Mouse (Mus musculus) spleen, adult 2 months (tissue): ENCODE results near the gene Cadps. TPM values are rescaled to one million over a fixed set of nuclear protein-coding genes. Genes with fewer than 3 reads are reported as not detected.

Source experiments
- DNase-seq, 2 experiments: peaks; one replicate each; pipeline versions ENCODE4 v3.0.0 to v3.0.0-alpha.2; 2012 to 2021; ENCODE audit warnings: low spot score in 2 of 2, low read depth in 1 of 2
- H3K27ac ChIP-seq: fragments of 200-500 bp; 2 replicates; pipeline ENCODE4 v1.5.1; 2012; ENCODE audit warnings: low read length, inconsistent platforms; ENCODE audit not compliant: insufficient read depth
- H3K27me3 ChIP-seq: fragments of 200-500 bp; 2 replicates; pipeline ENCODE4 v1.6.1; 2012; ENCODE audit warnings: mild to moderate bottlenecking, moderate library complexity, low read length, inconsistent platforms; ENCODE audit not compliant: control insufficient read depth, insufficient read depth
- H3K36me3 ChIP-seq: fragments of 200-500 bp; 2 replicates; pipeline ENCODE4 v1.6.1; 2012; ENCODE audit warnings: mild to moderate bottlenecking, low read length, inconsistent platforms; ENCODE audit not compliant: control insufficient read depth, insufficient read depth
- H3K4me1 ChIP-seq: fragments of 200-500 bp; 2 replicates; pipeline ENCODE4 v1.6.1; 2011; ENCODE audit warnings: inconsistent platforms; ENCODE audit not compliant: control insufficient read depth, insufficient read depth, insufficient read length
- H3K4me3 ChIP-seq: fragments of 200-500 bp; 2 replicates; pipeline ENCODE4 v1.5.1; 2011; ENCODE audit warnings: mild to moderate bottlenecking, inconsistent platforms; ENCODE audit not compliant: insufficient read depth, insufficient read length; ENCODE audit errors: extremely low read depth
- CTCF ChIP-seq: fragments of 200-500 bp; IDR thresholded peaks from 2 replicates; pipeline ENCODE4 v1.5.1; 2011; ENCODE audit warnings: mild to moderate bottlenecking, inconsistent platforms; ENCODE audit not compliant: insufficient read depth, insufficient read length, insufficient replicate concordance; ENCODE audit errors: extremely low read depth
- POLR2A ChIP-seq: fragments of 200-500 bp; IDR thresholded peaks from 2 replicates; pipeline ENCODE4 v1.6.1; 2011; ENCODE audit warnings: low read depth, low read length, inconsistent platforms
- WGBS: fragments of 180-500 bp; shearing (Covaris S2); methylation state at CpG from one replicate; pipeline ENCODE4 v1.1.7; 2018; 5-methylcytosine and 5-hydroxymethylcytosine counted together
- polyA plus RNA-seq: library from polyadenylated mRNA; depleted of rRNA; stranded (reverse); fragments of >200 nt; gene quantifications from 2 replicates; pipeline ENCODE4 v1.2.3, GENCODE M21; 2012

Cadps gene
- polyA plus RNA-seq, 1 experiment, result 0.04 TPM

GRCm38 (mm10) chr14:12591829-12592228, 231.1 kb downstream of the Cadps start:
- Histone ChIP-seq H3K36me3 (no peaks in the 10 kb centered on the region), H3K4me1 (no peaks in the 10 kb centered on the region), H3K27me3 (no peaks in the 10 kb centered on the region), H3K27ac (no peak overlapping the region), H3K4me3 (no peak overlapping the region)
- DNase-seq, result no peak
- no peak for TF ChIP-seq POLR2A
- no peak for TF ChIP-seq CTCF

DNA sequence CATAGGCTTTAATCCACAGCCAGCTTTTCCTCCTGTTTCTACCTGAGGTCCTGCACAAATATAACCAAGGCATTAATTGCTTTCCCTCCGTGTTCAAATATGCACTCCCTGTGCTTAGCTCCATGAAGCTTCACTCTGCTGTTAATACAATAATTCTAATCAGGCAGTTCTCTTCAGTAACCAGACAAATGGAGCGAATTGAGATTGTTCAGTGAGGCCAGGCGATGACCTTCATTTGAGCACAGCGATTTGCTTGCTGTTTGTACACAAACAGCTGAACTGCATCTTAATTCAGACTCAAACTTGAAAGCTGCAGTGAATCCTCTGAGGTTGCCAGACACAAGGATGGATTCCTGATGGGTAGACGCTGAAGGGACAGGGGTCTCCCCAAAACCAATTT, 239.3 kb downstream of the Cadps start:
- Histone ChIP-seq H3K36me3 (no peaks in the 10 kb centered on the region), H3K27ac (no peak overlapping the region)

DNA sequence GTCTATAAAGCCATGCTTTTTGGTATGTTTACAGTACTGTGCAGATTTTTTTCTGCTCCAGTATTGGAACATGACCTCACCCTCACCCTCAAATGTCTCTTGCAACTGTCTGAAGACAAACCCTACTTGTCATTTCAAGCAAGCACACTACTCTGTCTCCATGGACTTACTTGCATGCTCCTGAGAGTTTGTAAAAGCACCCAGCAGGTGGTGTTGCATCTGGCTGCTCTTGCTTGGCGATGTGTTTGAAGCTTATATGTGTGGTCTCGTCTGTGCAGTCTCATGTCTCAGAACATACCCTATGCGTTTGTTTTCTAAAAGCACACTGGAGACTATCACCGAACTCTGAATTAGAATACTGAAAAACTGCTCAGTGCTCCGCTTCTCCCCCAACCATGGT, 241.2 kb downstream of the Cadps start:
- Histone ChIP-seq H3K27me3 (no peaks in the 10 kb centered on the region), H3K27ac (no peak overlapping the region), H3K4me3 (no peak overlapping the region), H3K4me1 (no peaks in the 10 kb centered on the region), H3K36me3 (no peaks in the 10 kb centered on the region)
- DNase-seq, result no peak
- TF ChIP-seq POLR2A, result no peak
- no peak for TF ChIP-seq CTCF
- 87% methylated on average over 5 of the region's 5 CpGs for WGBS

More for the DNA sequence above, 239.3 kb downstream of the Cadps start:
- DNase-seq, result no peak
- WGBS, result 81% methylated on average over 5 of the region's 5 CpGs
- Histone ChIP-seq H3K27me3 (no peaks in the 10 kb centered on the region), H3K4me3 (no peak overlapping the region), H3K4me1 (no peaks in the 10 kb centered on the region)
- TF ChIP-seq CTCF (no peak), POLR2A (no peak)

DNA sequence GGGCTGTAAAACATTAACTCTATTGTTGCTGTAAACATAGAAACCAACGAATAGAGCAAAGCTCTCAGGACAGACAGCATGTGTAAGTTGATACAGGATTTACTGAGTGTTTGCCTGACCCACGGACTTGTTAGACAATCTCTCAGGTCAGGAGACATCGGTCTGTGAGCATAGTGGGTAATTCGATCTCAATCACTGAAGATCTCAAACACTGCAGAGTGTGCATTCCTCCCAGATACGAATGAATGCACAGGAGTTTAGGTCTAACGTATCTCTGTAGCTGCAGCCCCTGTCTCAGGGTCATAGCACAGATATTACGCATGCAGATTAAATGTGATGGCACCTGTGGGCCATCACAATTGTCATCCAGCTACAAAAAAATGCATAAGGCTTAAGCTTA, 242.1 kb downstream of the Cadps start:
- TF ChIP-seq POLR2A (no peak), CTCF (no peak)
- Histone ChIP-seq H3K27me3 (no peaks in the 10 kb centered on the region), H3K4me1 (no peaks in the 10 kb centered on the region), H3K4me3 (no peak overlapping the region), H3K36me3 (no peaks in the 10 kb centered on the region), H3K27ac (no peak overlapping the region)
- WGBS, result 66% methylated on average over 7 of the region's 7 CpGs
- DNase-seq, result no peak

DNA sequence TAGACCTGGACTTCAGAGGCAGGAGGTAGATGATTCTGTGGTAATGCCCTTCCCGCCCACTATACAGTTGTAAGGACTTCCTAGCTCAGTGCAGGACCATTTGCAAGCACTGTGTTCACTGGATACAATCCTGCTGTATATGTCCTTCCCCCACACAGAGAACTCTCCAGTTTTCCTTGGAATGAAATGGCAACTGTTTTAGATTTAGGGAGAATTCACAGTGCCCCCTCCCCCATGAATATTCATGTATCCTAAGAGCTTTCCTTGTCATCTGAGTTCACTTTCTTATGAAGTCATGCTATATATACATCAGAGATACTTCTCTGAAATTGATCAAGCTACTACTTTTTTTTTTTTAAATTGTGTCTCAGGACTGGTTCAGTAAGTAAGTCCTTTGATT, 244.7 kb downstream of the Cadps start:
- Histone ChIP-seq H3K4me1 (no peaks in the 10 kb centered on the region), H3K27me3 (no peaks in the 10 kb centered on the region), H3K27ac (no peak overlapping the region), H3K36me3 (no peaks in the 10 kb centered on the region), H3K4me3 (no peak overlapping the region)
- DNase-seq, result no peak
- 63% methylated on average over 1 of the region's 1 CpGs for WGBS
- TF ChIP-seq CTCF (no peak), POLR2A (no peak)

GRCm38 (mm10) chr14:12577475-12578140, 245.3 kb downstream of the Cadps start:
- Histone ChIP-seq H3K27ac (no peak overlapping the region), H3K27me3 (no peaks in the 10 kb centered on the region), H3K36me3 (no peaks in the 10 kb centered on the region), H3K4me3 (no peak overlapping the region), H3K4me1 (no peaks in the 10 kb centered on the region)
- DNase-seq, result no peak
- 24% methylated on average over 2 of the region's 2 CpGs for WGBS
- no peak for TF ChIP-seq POLR2A
- no peak for TF ChIP-seq CTCF

- no peak for DNase-seq
- TF ChIP-seq CTCF, result no peak
- TF ChIP-seq POLR2A, result no peak
Measured at GRCm38 (mm10) chr14:12575105-12575504, 247.8 kb downstream of the Cadps start.

More at GRCm38 (mm10) chr14:12575105-12575504, 247.8 kb downstream of the Cadps start:
- Histone ChIP-seq H3K27ac (no peak overlapping the region), H3K4me3 (no peak overlapping the region), H3K36me3 (no peaks in the 10 kb centered on the region), H3K4me1 (no peaks in the 10 kb centered on the region), H3K27me3 (no peaks in the 10 kb centered on the region)
- 29% methylated on average over 3 of the region's 3 CpGs for WGBS
